22 mouse cellular contexts compared by ENCODE assay signal in the genomic region with DNA sequence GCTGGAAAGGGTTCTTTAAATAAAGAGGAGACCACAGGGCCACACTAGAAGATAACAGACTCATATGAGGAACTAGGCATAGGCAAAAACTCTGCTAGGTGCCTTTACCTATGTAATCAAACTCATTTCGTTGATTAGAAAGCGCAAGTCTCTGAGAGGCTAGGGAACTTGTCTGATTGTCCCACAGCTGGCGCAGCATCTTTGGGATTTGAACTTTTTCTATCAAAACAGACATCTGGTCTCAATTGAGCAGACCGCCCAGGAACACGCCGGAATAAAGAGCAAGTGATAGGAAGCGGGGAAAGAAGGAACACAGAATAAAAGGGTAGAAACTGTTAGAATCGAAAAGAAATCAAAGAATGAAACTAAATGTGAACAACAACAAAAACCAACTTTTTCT. TPM values are rescaled to one million over a fixed set of nuclear protein-coding genes. Genes with fewer than 3 reads are reported as not detected.
A peak's percentile ranks its signal among the peaks of the same experiment; 100 is the strongest.
DNase-seq lines count a peak whose midpoint lies in the region; ATAC-seq lines count a peak whose summit lies in the region.
"Had no signal": no experiment of that assay in that cellular context is flagged by ENCODE, and none has a peak within 500 bp of the region (broad histone marks: within the 10 kb centered on the region; RNA-seq: fewer than 3 reads in every experiment).

No protein-coding gene starts in this region.

- H3K27me3 ChIP-seq in hindbrain, embryonic 10.5 days (ENCODE audit: insufficient read depth, poor library complexity, severe bottlenecking): no peaks in the 10 kb centered on the region
- H3K27me3 ChIP-seq in hindbrain, embryonic 12.5 days: no peaks in the 10 kb centered on the region
- H3K27me3 ChIP-seq in embryonic facial prominence, embryonic 10.5 days (replicated peaks; ENCODE audit: low read depth, poor library complexity, severe bottlenecking): no peaks in the 10 kb centered on the region
- no peaks in the 10 kb centered on the region for H3K27me3 ChIP-seq in embryonic facial prominence, embryonic 12.5 days
- no peaks in the 10 kb centered on the region for H3K27me3 ChIP-seq in midbrain, embryonic 15.5 days (replicated peaks)
- H3K27me3 ChIP-seq: heart, embryonic 13.5 days; intestine, embryonic 15.5 days; neural tube, embryonic 12.5 days had no signal

- no peak for DNase-seq in hindbrain, embryonic 10.5 days (ENCODE audit: low spot score)
- peak; percentile 48 for DNase-seq in embryonic facial prominence, embryonic 10.5 days (ENCODE audit: low spot score)
- no peak for DNase-seq in adrenal gland, adult 18-20 months (ENCODE audit: low spot score in 2 of 2)
- DNase-seq: adrenal gland, adult 8-10 months; heart, adult 11 months; heart, postnatal 36 days; kidney, adult 9 months; kidney, postnatal 36 days; liver, embryonic 13.5 days; lung, embryonic 14.5 days; lung, postnatal 4 days; thymus, postnatal 4 days had no signal

- no peak overlapping the region for H3K4me3 ChIP-seq in hindbrain, embryonic 10.5 days
- no peak overlapping the region for H3K4me3 ChIP-seq in hindbrain, embryonic 12.5 days
- H3K4me3 ChIP-seq in embryonic facial prominence, embryonic 10.5 days: no peak overlapping the region
- no peak overlapping the region for H3K4me3 ChIP-seq in embryonic facial prominence, embryonic 12.5 days
- H3K4me3 ChIP-seq in midbrain, embryonic 15.5 days: no peak overlapping the region
- H3K4me3 ChIP-seq: erythroblast, embryonic 14.5 days; heart, embryonic 13.5 days; intestine, embryonic 15.5 days; left cerebral cortex, adult 2 months; liver, embryonic 13.5 days; neural tube, embryonic 12.5 days had no signal

- no peak overlapping the region for H3K9ac ChIP-seq in hindbrain, embryonic 12.5 days
- no peak overlapping the region for H3K9ac ChIP-seq in embryonic facial prominence, embryonic 12.5 days
- H3K9ac ChIP-seq in midbrain, embryonic 15.5 days: no peak overlapping the region
- H3K9ac ChIP-seq: heart, embryonic 13.5 days; intestine, embryonic 15.5 days; liver, embryonic 13.5 days; lung, embryonic 14.5 days; neural tube, embryonic 12.5 days had no signal

- no peak for ATAC-seq in hindbrain, embryonic 12.5 days (ENCODE audit: low FRiP score)
- ATAC-seq in embryonic facial prominence, embryonic 12.5 days (ENCODE audit: insufficient number of reproducible peaks, insufficient read depth, low FRiP score, low TSS enrichment): no peak
- no peak for ATAC-seq in midbrain, embryonic 15.5 days (replicated peaks)
- ATAC-seq in frontal cortex, adult (ENCODE audit: low TSS enrichment): no peak
- ATAC-seq: forebrain, embryonic 16.5 days; intestine, embryonic 15.5 days had no signal

- 0 out of 2 replicates have a peak, but pooled peaks cover 2% of the 10 kb centered on the region for H3K36me3 ChIP-seq in hindbrain, embryonic 10.5 days
- no peaks in the 10 kb centered on the region for H3K36me3 ChIP-seq in hindbrain, embryonic 12.5 days
- no peaks in the 10 kb centered on the region for H3K36me3 ChIP-seq in embryonic facial prominence, embryonic 10.5 days (replicated peaks)
- no peaks in the 10 kb centered on the region for H3K36me3 ChIP-seq in embryonic facial prominence, embryonic 12.5 days
- no peaks in the 10 kb centered on the region for H3K36me3 ChIP-seq in midbrain, embryonic 15.5 days (replicated peaks)
- H3K36me3 ChIP-seq: heart, embryonic 13.5 days; intestine, embryonic 15.5 days; liver, embryonic 13.5 days; neural tube, embryonic 12.5 days had no signal

- 80% methylated on average over 8 of the region's 8 CpGs for WGBS in hindbrain, embryonic 10.5 days
- WGBS in hindbrain, embryonic 12.5 days: 75% methylated on average over 8 of the region's 8 CpGs
- 40% methylated on average over 8 of the region's 8 CpGs for WGBS in embryonic facial prominence, embryonic 10.5 days
- 29% methylated on average over 8 of the region's 8 CpGs for WGBS in embryonic facial prominence, embryonic 12.5 days
- WGBS in midbrain, embryonic 15.5 days: 90% methylated on average over 8 of the region's 8 CpGs

- no peak overlapping the region for H3K4me2 ChIP-seq in hindbrain, embryonic 12.5 days (replicated peaks)
- no peak overlapping the region for H3K4me2 ChIP-seq in embryonic facial prominence, embryonic 12.5 days (replicated peaks)
- H3K4me2 ChIP-seq in midbrain, embryonic 15.5 days: no peak overlapping the region
- H3K4me2 ChIP-seq: heart, embryonic 13.5 days; intestine, embryonic 15.5 days; liver, embryonic 13.5 days; lung, embryonic 14.5 days; neural tube, embryonic 12.5 days had no signal

- H3K27ac ChIP-seq in hindbrain, embryonic 10.5 days: peak overlapping the region; percentile 91; the same call in 1 of the 2 replicates
- no peak overlapping the region for H3K27ac ChIP-seq in hindbrain, embryonic 12.5 days
- peak overlapping the region; percentile 94 for H3K27ac ChIP-seq in embryonic facial prominence, embryonic 10.5 days (replicated peaks)
- peak overlapping the region; percentile 41 for H3K27ac ChIP-seq in embryonic facial prominence, embryonic 12.5 days
- peak overlapping the region; percentile 94; the same call in 1 of the 2 replicates for H3K27ac ChIP-seq in midbrain, embryonic 15.5 days
- H3K27ac ChIP-seq: heart, embryonic 13.5 days; intestine, embryonic 15.5 days; left cerebral cortex, adult 2 months; liver, embryonic 13.5 days had no signal

- peaks cover 34% of the 10 kb centered on the region for H3K4me1 ChIP-seq in hindbrain, embryonic 10.5 days (replicated peaks)
- peaks cover 38% of the 10 kb centered on the region for H3K4me1 ChIP-seq in hindbrain, embryonic 12.5 days
- peaks cover 47% of the 10 kb centered on the region for H3K4me1 ChIP-seq in embryonic facial prominence, embryonic 10.5 days
- peaks cover 32% of the 10 kb centered on the region for H3K4me1 ChIP-seq in embryonic facial prominence, embryonic 12.5 days
- peaks cover 38% of the 10 kb centered on the region for H3K4me1 ChIP-seq in midbrain, embryonic 15.5 days

- H3K9me3 ChIP-seq in hindbrain, embryonic 10.5 days: peaks cover 3% of the 10 kb centered on the region; the same call in 1 of the 2 replicates
- H3K9me3 ChIP-seq in hindbrain, embryonic 12.5 days (replicated peaks): no peaks in the 10 kb centered on the region
- no peaks in the 10 kb centered on the region for H3K9me3 ChIP-seq in embryonic facial prominence, embryonic 10.5 days
- H3K9me3 ChIP-seq in embryonic facial prominence, embryonic 12.5 days: no peaks in the 10 kb centered on the region
- no peaks in the 10 kb centered on the region for H3K9me3 ChIP-seq in midbrain, embryonic 15.5 days
- H3K9me3 ChIP-seq: heart, embryonic 13.5 days; intestine, embryonic 15.5 days; liver, embryonic 13.5 days; neural tube, embryonic 12.5 days had no signal

RNA-seq across cellular contexts. Expression of a gene that starts 43.3 kb away (rescaled TPM):
- 0.42 TPM in 1 of 2 replicates, not detected in the other for polyA plus RNA-seq in hindbrain, embryonic 10.5 days (2016; fragmentation: Nextera tagmentation; extraction: Ambion mirVana)
- 0.58 and 1.3 TPM in 2 replicates for polyA plus RNA-seq in hindbrain, embryonic 12.5 days (2016; fragmentation: Nextera tagmentation; extraction: Ambion mirVana)
- 0.61 and 0.74 TPM in 2 replicates for polyA plus RNA-seq in embryonic facial prominence, embryonic 10.5 days (2016; fragmentation: Nextera tagmentation; extraction: Ambion mirVana)
- 1.3 and 1.7 TPM in 2 replicates for polyA plus RNA-seq in embryonic facial prominence, embryonic 12.5 days (2016; fragmentation: Nextera tagmentation; extraction: Ambion mirVana)
- polyA plus RNA-seq in midbrain, embryonic 15.5 days (2015; fragmentation: Nextera tagmentation; extraction: Ambion mirVana): 0.48 and 0.57 TPM in 2 replicates
- 100 to 1,000 TPM; 102 to 181 TPM for total RNA-seq in adrenal gland, adult 18-20 months (2021)
- total RNA-seq: left cerebral cortex, adult 2 months had no signal
- polyA plus RNA-seq: erythroblast, embryonic 14.5 days had no signal
